Mouse (Mus musculus) neural tube, embryonic 10.5 days (tissue): Measurements from ENCODE around the gene Rad54l2.

Source experiments
- DNase-seq: peaks from one replicate; pipeline ENCODE4 v3.0.0-alpha.2; 2017; ENCODE audit warnings: low spot score; ENCODE audit errors: extremely low spot score

Gene Rad54l2

GRCm38 (mm10) chr9:106788812-106789321 is at the start of gene Rad54l2:
Gene Rad54l2 (minus strand): TSS chr9:106789194.
- DNase-seq = peak; percentile 89

- DNase-seq = peak; percentile 86
Measured at GRCm38 (mm10) chr9:106822381-106823104, 33.5 kb upstream of the Rad54l2 start.

- DNase-seq = peak; percentile 93
Measured at GRCm38 (mm10) chr9:106821618-106822380, 32.8 kb upstream of the Rad54l2 start, which contains the start of gene Dcaf1. Gene Dcaf1 (plus strand): TSS chr9:106821874.

GRCm38 (mm10) chr9:106821050-106821617 is 32.1 kb upstream of the Rad54l2 start:
- no peak for DNase-seq

- no peak for DNase-seq
Measured at GRCm38 (mm10) chr9:106819201-106819600, 30.2 kb upstream of the Rad54l2 start.

GRCm38 (mm10) chr9:106818191-106818590 is 29.2 kb upstream of the Rad54l2 start:
- no peak for DNase-seq

GRCm38 (mm10) chr9:106806503-106806902 is 17.5 kb upstream of the Rad54l2 start:
- DNase-seq = no peak

GRCm38 (mm10) chr9:106790831-106791230 is 1.8 kb upstream of the Rad54l2 start:
- DNase-seq = no peak

- DNase-seq = peak; percentile 15
Measured at GRCm38 (mm10) chr9:106789363-106789762, 369 bp upstream of the Rad54l2 start.

- DNase-seq = peak; percentile 42
Measured at GRCm38 (mm10) chr9:106787979-106788811, 799 bp downstream of the Rad54l2 start.

GRCm38 (mm10) chr9:106785206-106785605 is 3.8 kb downstream of the Rad54l2 start:
- no peak for DNase-seq

- no peak for DNase-seq
Measured at GRCm38 (mm10) chr9:106783554-106783953, 5.4 kb downstream of the Rad54l2 start.

GRCm38 (mm10) chr9:106780086-106780485 is 8.9 kb downstream of the Rad54l2 start:
- no peak for DNase-seq

- DNase-seq = no peak
Measured at GRCm38 (mm10) chr9:106778319-106778718, 10.7 kb downstream of the Rad54l2 start.

- no peak for DNase-seq
Measured at GRCm38 (mm10) chr9:106777423-106777822, 11.6 kb downstream of the Rad54l2 start.

- DNase-seq = no peak
Measured at GRCm38 (mm10) chr9:106776116-106776515, 12.9 kb downstream of the Rad54l2 start.

GRCm38 (mm10) chr9:106771770-106772169 is 17.2 kb downstream of the Rad54l2 start:
- DNase-seq = no peak

GRCm38 (mm10) chr9:106770216-106770615 is 18.8 kb downstream of the Rad54l2 start:
- DNase-seq = no peak

GRCm38 (mm10) chr9:106769781-106770180 is 19.2 kb downstream of the Rad54l2 start:
- DNase-seq = no peak

- no peak for DNase-seq
Measured at GRCm38 (mm10) chr9:106756421-106756820, 32.6 kb downstream of the Rad54l2 start.

GRCm38 (mm10) chr9:106755776-106756175 is 33.2 kb downstream of the Rad54l2 start:
- DNase-seq = no peak
